8 mouse cellular contexts compared by ENCODE assay signal in genomic region chr1:67061456-67062085, GRCm38 (mm10). TPM values are rescaled to one million over a fixed set of nuclear protein-coding genes. Genes with fewer than 3 reads are reported as not detected.
DNase-seq lines count a peak whose midpoint lies in the region; ATAC-seq and TF ChIP-seq lines count a peak whose summit lies in the region.

No protein-coding gene starts in this region.

- 0 out of 2 replicates have a peak, but pooled peaks cover 3% of the 10 kb centered on the region for H3K27me3 ChIP-seq in limb, embryonic 13.5 days
- H3K27me3 ChIP-seq in midbrain, postnatal 0 days (ENCODE audit: insufficient read depth, low read length): no peaks in the 10 kb centered on the region
- H3K27me3 ChIP-seq in stomach, postnatal 0 days (ENCODE audit: control insufficient read depth, insufficient read depth, low read length): no peaks in the 10 kb centered on the region

- TF ChIP-seq EP300 in stomach, postnatal 0 days (optimal IDR thresholded peaks at IDR 0.05): no peak

- no peak overlapping the region for H3K27ac ChIP-seq in limb, embryonic 13.5 days
- no peak overlapping the region for H3K27ac ChIP-seq in midbrain, postnatal 0 days (ENCODE audit: low read depth, low read length)
- H3K27ac ChIP-seq in stomach, postnatal 0 days (replicated peaks): no peak overlapping the region

- TF ChIP-seq CTCF in midbrain, postnatal 0 days (IDR thresholded peaks at IDR 0.05): peak; percentile 99
- TF ChIP-seq CTCF in stomach, postnatal 0 days (IDR thresholded peaks at IDR 0.05; ENCODE audit: low read depth): peak; percentile 93

- H3K9me3 ChIP-seq in limb, embryonic 13.5 days: no peaks in the 10 kb centered on the region
- H3K9me3 ChIP-seq in midbrain, postnatal 0 days (ENCODE audit: low read length): no peaks in the 10 kb centered on the region
- H3K9me3 ChIP-seq in stomach, postnatal 0 days (ENCODE audit: control insufficient read depth, low read length): no peaks in the 10 kb centered on the region

- no peak overlapping the region for H3K4me3 ChIP-seq in limb, embryonic 13.5 days
- no peak overlapping the region for H3K4me3 ChIP-seq in midbrain, postnatal 0 days (ENCODE audit: low read depth, low read length)
- H3K4me3 ChIP-seq in stomach, postnatal 0 days (ENCODE audit: low read depth, low read length): no peak overlapping the region

- no peak overlapping the region for H3K9ac ChIP-seq in limb, embryonic 13.5 days
- H3K9ac ChIP-seq in midbrain, postnatal 0 days (replicated peaks; ENCODE audit: low read length, poor library complexity, severe bottlenecking): no peak overlapping the region
- no peak overlapping the region for H3K9ac ChIP-seq in stomach, postnatal 0 days (ENCODE audit: low read length)

- WGBS in limb, embryonic 13.5 days: 7% methylated on average over 7 of the region's 7 CpGs
- WGBS in midbrain, postnatal 0 days: 6% methylated on average over 7 of the region's 7 CpGs
- WGBS in stomach, postnatal 0 days: 3% methylated on average over 7 of the region's 7 CpGs

- H3K4me2 ChIP-seq in limb, embryonic 13.5 days (replicated peaks): no peak overlapping the region
- H3K4me2 ChIP-seq in midbrain, postnatal 0 days (ENCODE audit: low read depth, low read length, poor library complexity, severe bottlenecking): 0 out of 2 replicates have a peak overlapping the region, but pooled peaks have one; percentile 10
- no peak overlapping the region for H3K4me2 ChIP-seq in stomach, postnatal 0 days (replicated peaks; ENCODE audit: low read depth)

- DNase-seq in 3T3-L1 (ENCODE audit: low read depth, low spot score): peak; percentile 81
- peak; percentile 43 for DNase-seq in T-cell, adult 2 months (ENCODE audit: low spot score)
- peak; percentile 63 to 79 for DNase-seq in cerebellum, postnatal 25 days
- DNase-seq in frontal cortex, postnatal 36 days (ENCODE audit: low spot score in 2 of 2): peak; percentile 72 to 80
- peak; percentile 53 for DNase-seq in kidney, adult 9 months
- DNase-seq in midbrain, postnatal 0 days (ENCODE audit: low spot score): peak; percentile 93
- DNase-seq in stomach, postnatal 0 days (ENCODE audit: low spot score): peak; percentile 73

- no peaks in the 10 kb centered on the region for H3K36me3 ChIP-seq in limb, embryonic 13.5 days
- H3K36me3 ChIP-seq in midbrain, postnatal 0 days (ENCODE audit: insufficient read depth, low read length): no peaks in the 10 kb centered on the region
- H3K36me3 ChIP-seq in stomach, postnatal 0 days (ENCODE audit: control insufficient read depth, insufficient read depth, low read length): no peaks in the 10 kb centered on the region

- H3K4me1 ChIP-seq in limb, embryonic 13.5 days: no peaks in the 10 kb centered on the region
- no peaks in the 10 kb centered on the region for H3K4me1 ChIP-seq in midbrain, postnatal 0 days (ENCODE audit: insufficient read depth, low read length)
- H3K4me1 ChIP-seq in stomach, postnatal 0 days (replicated peaks; ENCODE audit: control insufficient read depth, insufficient read depth): no peaks in the 10 kb centered on the region

- ATAC-seq in limb, embryonic 13.5 days (ENCODE audit: low FRiP score, low read depth): peak; percentile 76
- peak; percentile 90 for ATAC-seq in midbrain, postnatal 0 days (ENCODE audit: low FRiP score)
- peak; percentile 76 for ATAC-seq in stomach, postnatal 0 days (ENCODE audit: low FRiP score, low TSS enrichment)

RNA-seq across cellular contexts. Expression of gene Lancl1, which starts 22.9 kb away (rescaled TPM):
- polyA plus RNA-seq in limb, embryonic 13.5 days (2015; fragmentation: Nextera tagmentation; extraction: Ambion mirVana): 136 and 141 TPM in 2 replicates
- total RNA-seq in midbrain, postnatal 0 days (2014; rRNA removed): 122 and 127 TPM in 2 replicates
- polyA plus RNA-seq in midbrain, postnatal 0 days (2015; fragmentation: Nextera tagmentation; extraction: Ambion mirVana): 187 and 192 TPM in 2 replicates
- polyA plus RNA-seq in stomach, postnatal 0 days (2015; fragmentation: Nextera tagmentation; extraction: Ambion mirVana): 49.4 and 56.3 TPM in 2 replicates

Comparison
In these comparisons a context has a peak if more than half of its experiments do, and no peak if none do; other contexts are left out.
1. DNase-seq: peak in every context shown above with its lines; median percentile 93 in midbrain, postnatal 0 days; 81 in 3T3-L1; 76 in frontal cortex, postnatal 36 days; 73 in stomach, postnatal 0 days; 71 in cerebellum, postnatal 25 days; 53 in kidney, adult 9 months; 43 in T-cell, adult 2 months.